Comparison of ENCODE assay signal across 8 mouse cellular contexts in genomic region chr7:16947349-16947895, GRCm38 (mm10). TPM values are rescaled to one million over a fixed set of nuclear protein-coding genes. Genes with fewer than 3 reads are reported as not detected.
A peak's percentile ranks its signal among the peaks of the same experiment; 100 is the strongest.
DNase-seq lines count a peak whose midpoint lies in the region; ATAC-seq and TF ChIP-seq lines count a peak whose summit lies in the region.

No protein-coding gene starts in this region.

- ATAC-seq in intestine, postnatal 0 days: no peak

- H3K4me3 ChIP-seq in cerebellum, adult 2 months (replicated peaks; ENCODE audit: insufficient read depth, low read depth, low read length): peak overlapping the region; percentile 87
- peak overlapping the region; percentile 35 for H3K4me3 ChIP-seq in intestine, postnatal 0 days (ENCODE audit: low read depth, low read length)

- no peaks in the 10 kb centered on the region for H3K27me3 ChIP-seq in cerebellum, adult 2 months (ENCODE audit: control insufficient read depth, insufficient read depth, low read length)
- H3K27me3 ChIP-seq in intestine, postnatal 0 days (replicated peaks; ENCODE audit: control insufficient read depth, insufficient read depth, low read length): peaks cover 54% of the 10 kb centered on the region

- no peak; the same call in 1 of the 2 replicates for TF ChIP-seq POLR2A in cerebellum, adult 2 months (IDR thresholded peaks at IDR 0.05; ENCODE audit: borderline replicate concordance, insufficient read depth, low read length)

- H3K4me1 ChIP-seq in cerebellum, adult 2 months (ENCODE audit: control insufficient read depth, insufficient read depth, low read length): peaks cover 26% of the 10 kb centered on the region; the same call in 1 of the 2 replicates
- peaks cover 13% of the 10 kb centered on the region; the same call in 1 of the 2 replicates for H3K4me1 ChIP-seq in intestine, postnatal 0 days (replicated peaks; ENCODE audit: control insufficient read depth, insufficient read depth, low read length)

- DNase-seq in cerebellum, adult 2 months: peak in 1 of 2 experiments; percentile 54
- no peak for DNase-seq in cerebellum, postnatal 4 days (ENCODE audit: low spot score in 2 of 2)
- peak; percentile 65 for DNase-seq in right cerebral cortex, adult 18-20 months
- DNase-seq in right cerebral cortex, postnatal 36 days (ENCODE audit: low spot score in 2 of 2): no peak
- DNase-seq in right cerebral cortex, postnatal 14 days: peak; percentile 51
- no peak for DNase-seq in adrenal gland, postnatal 14 days
- no peak for DNase-seq in urinary bladder, postnatal 10 days (ENCODE audit: low spot score)

- peak overlapping the region; percentile 95 for H3K27ac ChIP-seq in cerebellum, adult 2 months (ENCODE audit: insufficient read depth, low read length)
- no peak overlapping the region for H3K27ac ChIP-seq in intestine, postnatal 0 days (ENCODE audit: low read depth, low read length)

- H3K9ac ChIP-seq in intestine, postnatal 0 days (ENCODE audit: low read depth, low read length): no peak overlapping the region

- no peaks in the 10 kb centered on the region for H3K36me3 ChIP-seq in intestine, postnatal 0 days (ENCODE audit: control insufficient read depth, insufficient read depth)

- TF ChIP-seq CTCF in cerebellum, adult 2 months (IDR thresholded peaks at IDR 0.05; ENCODE audit: borderline replicate concordance, insufficient read depth, low read depth, low read length): no peak
- no peak for TF ChIP-seq CTCF in intestine, postnatal 0 days (IDR thresholded peaks at IDR 0.05; ENCODE audit: low read depth)

- H3K4me2 ChIP-seq in intestine, postnatal 0 days (replicated peaks; ENCODE audit: low read depth): peak overlapping the region; percentile 78

- H3K9me3 ChIP-seq in intestine, postnatal 0 days (ENCODE audit: control insufficient read depth): no peaks in the 10 kb centered on the region

- WGBS in cerebellum, adult 2 months: 1% methylated on average over 21 of the region's 22 CpGs
- 27% methylated on average over 21 of the region's 22 CpGs for WGBS in intestine, postnatal 0 days

RNA-seq across cellular contexts. Expression of gene Pnmal2, which starts 2.9 kb away (rescaled TPM):
- polyA plus RNA-seq in cerebellum, adult 2 months (2012; rRNA removed): 135 and 136 TPM in 2 replicates
- 3.3 and 3.6 TPM in 2 replicates for polyA plus RNA-seq in intestine, postnatal 0 days (2015; fragmentation: Nextera tagmentation; extraction: Ambion mirVana)
- total RNA-seq in adrenal gland, postnatal 14 days (2021): 24.6 and 27.2 TPM in 2 replicates

RNA-seq across cellular contexts. Expression of gene Pnmal1, which starts 12.1 kb away (rescaled TPM):
- 27.4 and 29.9 TPM in 2 replicates for polyA plus RNA-seq in cerebellum, adult 2 months (2012; rRNA removed)
- polyA plus RNA-seq in intestine, postnatal 0 days (2015; fragmentation: Nextera tagmentation; extraction: Ambion mirVana): 2.0 and 2.2 TPM in 2 replicates
- total RNA-seq in adrenal gland, postnatal 14 days (2021): 4.6 and 5.6 TPM in 2 replicates

RNA-seq across cellular contexts. Expression of gene Calm3, which starts 23.5 kb away (rescaled TPM):
- 1,355 and 1,504 TPM in 2 replicates for polyA plus RNA-seq in cerebellum, adult 2 months (2012; rRNA removed)
- 236 and 241 TPM in 2 replicates for polyA plus RNA-seq in intestine, postnatal 0 days (2015; fragmentation: Nextera tagmentation; extraction: Ambion mirVana)
- 222 and 231 TPM in 2 replicates for total RNA-seq in adrenal gland, postnatal 14 days (2021)

RNA-seq across cellular contexts. Expression of gene Gm42372, which starts 35.5 kb away (rescaled TPM):
- polyA plus RNA-seq in cerebellum, adult 2 months (2012; rRNA removed): 33.2 and 34.4 TPM in 2 replicates
- 0.09 and 0.10 TPM in 2 replicates for polyA plus RNA-seq in intestine, postnatal 0 days (2015; fragmentation: Nextera tagmentation; extraction: Ambion mirVana)
- total RNA-seq in adrenal gland, postnatal 14 days (2021): 1.3 and 1.6 TPM in 2 replicates

RNA-seq across cellular contexts. Expression of gene Ptgir, which starts 41.1 kb away (rescaled TPM):
- 0.11 TPM in 2 replicates for polyA plus RNA-seq in cerebellum, adult 2 months (2012; rRNA removed)
- polyA plus RNA-seq in intestine, postnatal 0 days (2015; fragmentation: Nextera tagmentation; extraction: Ambion mirVana): 1.7 and 1.8 TPM in 2 replicates
- 1.2 and 2.6 TPM in 2 replicates for total RNA-seq in adrenal gland, postnatal 14 days (2021)

Comparison
In these comparisons a context has a peak if more than half of its experiments do, and no peak if none do; other contexts are left out.
1. DNase-seq: peak in right cerebral cortex, adult 18-20 months (single experiment) and right cerebral cortex, postnatal 14 days (single experiment); none in cerebellum, postnatal 4 days (0 of 2), right cerebral cortex, postnatal 36 days (0 of 2), adrenal gland, postnatal 14 days (single experiment) and urinary bladder, postnatal 10 days (single experiment).
2. RNA of gene Pnmal2, which starts 2.9 kb away (polyA plus RNA-seq): 135 to 136 TPM in cerebellum, adult 2 months; 3.3 to 3.6 TPM in intestine, postnatal 0 days; every median in the first group is over 10 times any median in the second.